Mouse (Mus musculus) kidney, postnatal 0 days (tissue): ENCODE results near the gene Znhit2. TPM values are rescaled to one million over a fixed set of nuclear protein-coding genes. Genes with fewer than 3 reads are reported as not detected.

Experiments used
- ATAC-seq: fragments of 200-750 bp; cut with Nextera tagmentation; replicated peaks from 2 replicates; pipeline ENCODE4 v1.8.0; 2017; ENCODE audit warnings: low read depth, moderate number of reproducible peaks, moderate TSS enrichment, moderate library complexity; ENCODE audit not compliant: low FRiP score
- DNase-seq: peaks from one replicate; pipeline ENCODE4 v3.0.0-alpha.2; 2016; ENCODE audit warnings: low spot score
- H3K27ac ChIP-seq: fragments of 300-500 bp; sonication (generic); 2 replicates; pipeline ENCODE4 v1.5.1; 2014; ENCODE audit warnings: mild to moderate bottlenecking
- H3K27me3 ChIP-seq: fragments of 300-500 bp; sonication (generic); 2 replicates; pipeline ENCODE4 v1.6.1; 2014; ENCODE audit warnings: low read length, mixed read lengths; ENCODE audit not compliant: insufficient read depth
- H3K36me3 ChIP-seq: fragments of 300-500 bp; sonication (generic); 2 replicates; pipeline ENCODE4 v1.6.1; 2014; ENCODE audit warnings: low read length, mixed read lengths; ENCODE audit not compliant: insufficient read depth
- H3K4me1 ChIP-seq: fragments of 300-500 bp; sonication (generic); replicated peaks from 2 replicates; pipeline ENCODE4 v1.6.1; 2014; ENCODE audit warnings: antibody characterized with exemption, low read length, mixed read lengths; ENCODE audit not compliant: insufficient read depth
- H3K4me2 ChIP-seq: fragments of 300-500 bp; sonication (generic); 2 replicates; pipeline ENCODE4 v1.6.1; 2014; ENCODE audit warnings: mild to moderate bottlenecking, low read length, moderate library complexity, mixed read lengths
- H3K4me3 ChIP-seq: fragments of 300-500 bp; sonication (generic); replicated peaks from 2 replicates; pipeline ENCODE4 v1.5.1; 2014; ENCODE audit warnings: low read depth, low read length
- H3K9ac ChIP-seq: fragments of 300-500 bp; sonication (generic); 2 replicates; pipeline ENCODE4 v1.6.1; 2014; ENCODE audit warnings: low read depth, low read length
- H3K9me3 ChIP-seq: fragments of 300-500 bp; sonication (generic); replicated peaks from 2 replicates; pipeline ENCODE4 v1.6.1; 2016; ENCODE audit warnings: low read length, inconsistent platforms, mixed read lengths
- CTCF ChIP-seq: IDR thresholded peaks from 2 replicates; pipeline ENCODE4 v1.5.1; 2016; ENCODE audit warnings: antibody characterized with exemption, low read depth, mild to moderate bottlenecking, moderate library complexity
- WGBS: fragments of 180-500 bp; shearing (Covaris S2); extraction: QIAGEN DNeasy Blood & Tissue Kit; methylation state at CpG from one replicate; pipeline ENCODE4 v1.1.7; 2014; 5-methylcytosine and 5-hydroxymethylcytosine counted together
- polyA plus RNA-seq: library from polyadenylated mRNA; unstranded; fragments of >200 nt; fragmentation: Nextera tagmentation; extraction: Ambion mirVana; gene quantifications from 2 replicates; pipeline ENCODE4 v1.2.1, GENCODE M21; 2015

The Znhit2 gene
- polyA plus RNA-seq, 1 experiment from 2014 or later = 47.6 TPM

- 7% methylated on average over 33 of the region's 33 CpGs for WGBS
- peak; percentile 96 for DNase-seq
- Histone ChIP-seq H3K9me3 (no peaks in the 10 kb centered on the region), H3K9ac (peak within 1 kb of the TSS; percentile 41), H3K4me1 (peaks cover 13% of the 10 kb centered on the region; the same call in 1 of the 2 replicates), H3K36me3 (peaks cover 22% of the 10 kb centered on the region; the same call in 1 of the 2 replicates), H3K4me3 (peak within 1 kb of the TSS; percentile 37), H3K27me3 (no peaks in the 10 kb centered on the region), H3K4me2 (peak within 1 kb of the TSS; percentile 86), H3K27ac (peak within 1 kb of the TSS; percentile 70)
- peak; percentile 88 for ATAC-seq
- no peak; the same call in 1 of the 2 replicates for TF ChIP-seq CTCF
These were observed 6.9 kb downstream of the Znhit2 start, which contains the start of gene Tm7sf2 for GRCm38 (mm10) chr19:6067724-6068415. Gene Tm7sf2 (minus strand): TSS chr19:6068373.

GRCm38 (mm10) chr19:6068951-6069350, 8.0 kb downstream of the Znhit2 start:
- no peak overlapping the region for H3K4me3 ChIP-seq
- peaks cover 13% of the 10 kb centered on the region; the same call in 1 of the 2 replicates for H3K4me1 ChIP-seq
- WGBS = 78% methylated on average over 4 of the region's 4 CpGs

GRCm38 (mm10) chr19:6069851-6070250, 8.9 kb downstream of the Znhit2 start:
- Histone ChIP-seq H3K27ac (no peak overlapping the region), H3K27me3 (no peaks in the 10 kb centered on the region), H3K4me2 (no peak overlapping the region), H3K9ac (no peak overlapping the region), H3K4me1 (peaks cover 13% of the 10 kb centered on the region; the same call in 1 of the 2 replicates), H3K9me3 (no peaks in the 10 kb centered on the region), H3K4me3 (no peak overlapping the region), H3K36me3 (peaks cover 28% of the 10 kb centered on the region)
- 93% methylated on average over 10 of the region's 10 CpGs for WGBS
- ATAC-seq = no peak
- DNase-seq = no peak
- no peak for TF ChIP-seq CTCF

More at GRCm38 (mm10) chr19:6068951-6069350, 8.0 kb downstream of the Znhit2 start:
- Histone ChIP-seq H3K9ac (no peak overlapping the region), H3K27ac (no peak overlapping the region), H3K36me3 (peaks cover 25% of the 10 kb centered on the region), H3K4me2 (no peak overlapping the region), H3K9me3 (no peaks in the 10 kb centered on the region), H3K27me3 (no peaks in the 10 kb centered on the region)
- DNase-seq (no peak), ATAC-seq (no peak)
- 0 out of 2 replicates have a peak, but pooled peaks have one; percentile 7 for TF ChIP-seq CTCF

- no peak for TF ChIP-seq CTCF
- Histone ChIP-seq H3K4me2 (no peak overlapping the region), H3K4me3 (no peak overlapping the region), H3K9ac (no peak overlapping the region), H3K9me3 (no peaks in the 10 kb centered on the region), H3K36me3 (peaks cover 28% of the 10 kb centered on the region), H3K27me3 (no peaks in the 10 kb centered on the region), H3K27ac (no peak overlapping the region), H3K4me1 (peaks cover 13% of the 10 kb centered on the region; the same call in 1 of the 2 replicates)
- ATAC-seq (no peak), DNase-seq (no peak)
- 93% methylated on average over 31 of the region's 31 CpGs for WGBS
These were observed 9.7 kb downstream of the Znhit2 start for GRCm38 (mm10) chr19:6070571-6071250.

- WGBS = 97% methylated on average over 19 of the region's 19 CpGs
- Histone ChIP-seq H3K27me3 (no peaks in the 10 kb centered on the region), H3K9me3 (no peaks in the 10 kb centered on the region), H3K36me3 (peaks cover 28% of the 10 kb centered on the region), H3K9ac (no peak overlapping the region), H3K4me2 (no peak overlapping the region), H3K4me1 (peaks cover 16% of the 10 kb centered on the region), H3K4me3 (no peak overlapping the region), H3K27ac (no peak overlapping the region)
- DNase-seq (no peak), ATAC-seq (no peak)
- TF ChIP-seq CTCF = no peak
These were observed 10.3 kb downstream of the Znhit2 start for GRCm38 (mm10) chr19:6071261-6071660.

GRCm38 (mm10) chr19:6073889-6074288, 12.9 kb downstream of the Znhit2 start:
- H3K9me3 ChIP-seq = no peaks in the 10 kb centered on the region
- H3K9ac ChIP-seq = no peak overlapping the region
- no peak overlapping the region for H3K27ac ChIP-seq
- TF ChIP-seq CTCF = no peak
- H3K4me1 ChIP-seq = peaks cover 9% of the 10 kb centered on the region
- H3K36me3 ChIP-seq = peaks cover 28% of the 10 kb centered on the region
- DNase-seq = no peak
- no peak for ATAC-seq
- H3K4me3 ChIP-seq = no peak overlapping the region
- 86% methylated on average over 5 of the region's 5 CpGs for WGBS
- no peaks in the 10 kb centered on the region for H3K27me3 ChIP-seq
- no peak overlapping the region for H3K4me2 ChIP-seq
